Mouse (Mus musculus) hindbrain, postnatal 0 days (tissue): ENCODE measurements at regions not wholly inside any gene's neighbourhood (a gene's known extent, or its start where the extent isn't known, plus 50 kb on each side); places are given as distances from the start of the nearest gene placed in this dataset.

Experiments used
- ATAC-seq: fragments of 200-750 bp; cut with Nextera tagmentation; 2 replicates; pipeline ENCODE4 v1.8.0; 2017; ENCODE audit warnings: mild to moderate bottlenecking, moderate TSS enrichment, moderate library complexity
- DNase-seq: peaks from one replicate; pipeline ENCODE4 v3.0.0-alpha.2; 2015; ENCODE audit warnings: low spot score
- H3K27ac ChIP-seq: fragments of 300-500 bp; sonication (generic); 2 replicates; pipeline ENCODE4 v1.5.1; 2014; ENCODE audit warnings: mild to moderate bottlenecking
- H3K27me3 ChIP-seq: fragments of 300-500 bp; sonication (generic); 2 replicates; pipeline ENCODE4 v1.6.1; 2014; ENCODE audit warnings: low read length, mixed read lengths; ENCODE audit not compliant: insufficient read depth
- H3K36me3 ChIP-seq: fragments of 300-500 bp; sonication (generic); 2 replicates; pipeline ENCODE4 v1.6.1; 2014; ENCODE audit warnings: low read length, mixed read lengths; ENCODE audit not compliant: insufficient read depth
- H3K4me1 ChIP-seq: fragments of 300-500 bp; sonication (generic); 2 replicates; pipeline ENCODE4 v1.6.1; 2014; ENCODE audit warnings: antibody characterized with exemption, low read length, mixed read lengths; ENCODE audit not compliant: insufficient read depth
- H3K4me2 ChIP-seq: fragments of 300-500 bp; sonication (generic); 2 replicates; pipeline ENCODE4 v1.6.1; 2014; ENCODE audit warnings: low read depth, mild to moderate bottlenecking, low read length, moderate library complexity, mixed read lengths
- H3K4me3 ChIP-seq: fragments of 300-500 bp; sonication (generic); 2 replicates; pipeline ENCODE4 v1.5.1; 2014; ENCODE audit warnings: low read length
- H3K9ac ChIP-seq: fragments of 300-500 bp; sonication (generic); replicated peaks from 2 replicates; pipeline ENCODE4 v1.6.1; 2014; ENCODE audit warnings: mild to moderate bottlenecking, low read length, moderate library complexity, mixed read lengths
- H3K9me3 ChIP-seq: fragments of 300-500 bp; sonication (generic); 2 replicates; pipeline ENCODE4 v1.6.1; 2016; ENCODE audit warnings: low read length, mixed read lengths
- CTCF ChIP-seq: IDR thresholded peaks from 2 replicates; pipeline ENCODE4 v1.5.1; 2016; ENCODE audit warnings: antibody characterized with exemption, control low read depth, low read depth
- WGBS: fragments of 180-500 bp; shearing (Covaris S2); extraction: QIAGEN DNeasy Blood & Tissue Kit; methylation state at CpG from one replicate; pipeline ENCODE4 v1.1.7; 2014; 5-methylcytosine and 5-hydroxymethylcytosine counted together

GRCm38 (mm10) chr13:32649982-32650381 lies 133.8 kb downstream of the Mylk4 start:
- no peak for DNase-seq
- ATAC-seq: no peak
- Histone ChIP-seq H3K4me3 (no peak overlapping the region), H3K4me1 (no peaks in the 10 kb centered on the region), H3K4me2 (no peak overlapping the region), H3K9ac (no peak overlapping the region), H3K27me3 (no peaks in the 10 kb centered on the region), H3K9me3 (no peaks in the 10 kb centered on the region), H3K27ac (no peak overlapping the region), H3K36me3 (no peaks in the 10 kb centered on the region)
- no peak for TF ChIP-seq CTCF
- WGBS: 85% methylated on average over 9 of the region's 9 CpGs

DNA sequence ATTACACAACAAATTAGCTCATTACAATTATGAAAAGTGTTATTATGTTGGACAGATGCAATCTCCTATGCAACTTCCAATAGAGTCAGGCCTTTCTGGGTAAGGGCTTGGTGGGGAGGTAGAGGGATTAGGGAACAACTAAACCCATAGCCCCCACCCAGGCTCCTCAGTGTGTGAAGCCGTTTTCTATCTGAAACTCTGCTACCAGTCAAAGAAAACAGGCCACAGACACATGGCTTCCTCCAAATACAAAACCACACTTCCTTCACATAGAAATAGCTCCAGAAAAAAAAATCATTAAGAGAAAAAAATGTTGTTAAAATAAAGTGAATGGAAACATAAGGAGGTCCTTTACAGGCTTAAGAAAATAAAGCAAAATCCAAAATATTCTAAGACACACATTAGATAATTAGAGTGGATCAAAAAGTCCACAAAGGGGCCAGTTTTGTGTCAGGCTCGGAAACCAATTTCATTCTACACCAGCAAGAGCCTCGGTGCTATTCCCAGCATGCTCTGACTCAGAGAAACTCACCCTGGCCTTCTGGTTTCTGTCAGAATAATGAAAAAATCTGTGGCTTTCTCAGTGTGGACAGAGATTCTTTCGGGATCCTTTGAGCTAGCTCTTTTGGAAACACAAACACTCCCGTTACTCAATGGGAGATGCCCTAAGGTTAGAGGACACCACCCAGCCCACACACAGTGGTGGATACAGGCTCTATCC lies 140.6 kb downstream of the Mylk4 start:
- no peak for TF ChIP-seq CTCF
- H3K4me1 ChIP-seq: no peaks in the 10 kb centered on the region
- no peak overlapping the region for H3K9ac ChIP-seq
- H3K4me2 ChIP-seq: no peak overlapping the region
- ATAC-seq (no peak), DNase-seq (no peak)
- H3K36me3 ChIP-seq: no peaks in the 10 kb centered on the region
- no peaks in the 10 kb centered on the region for H3K27me3 ChIP-seq
- no peak overlapping the region for H3K4me3 ChIP-seq
- 69% methylated on average over 5 of the region's 5 CpGs for WGBS
- no peaks in the 10 kb centered on the region for H3K9me3 ChIP-seq
- no peak overlapping the region for H3K27ac ChIP-seq

GRCm38 (mm10) chr13:32640941-32641340 lies 142.8 kb downstream of the Mylk4 start:
- 85% methylated on average over 2 of the region's 2 CpGs for WGBS
- Histone ChIP-seq H3K4me1 (no peaks in the 10 kb centered on the region), H3K4me3 (no peak overlapping the region), H3K27ac (no peak overlapping the region), H3K36me3 (no peaks in the 10 kb centered on the region), H3K9ac (no peak overlapping the region), H3K27me3 (no peaks in the 10 kb centered on the region), H3K9me3 (no peaks in the 10 kb centered on the region), H3K4me2 (no peak overlapping the region)
- no peak for DNase-seq
- no peak for ATAC-seq
- no peak for TF ChIP-seq CTCF

DNA sequence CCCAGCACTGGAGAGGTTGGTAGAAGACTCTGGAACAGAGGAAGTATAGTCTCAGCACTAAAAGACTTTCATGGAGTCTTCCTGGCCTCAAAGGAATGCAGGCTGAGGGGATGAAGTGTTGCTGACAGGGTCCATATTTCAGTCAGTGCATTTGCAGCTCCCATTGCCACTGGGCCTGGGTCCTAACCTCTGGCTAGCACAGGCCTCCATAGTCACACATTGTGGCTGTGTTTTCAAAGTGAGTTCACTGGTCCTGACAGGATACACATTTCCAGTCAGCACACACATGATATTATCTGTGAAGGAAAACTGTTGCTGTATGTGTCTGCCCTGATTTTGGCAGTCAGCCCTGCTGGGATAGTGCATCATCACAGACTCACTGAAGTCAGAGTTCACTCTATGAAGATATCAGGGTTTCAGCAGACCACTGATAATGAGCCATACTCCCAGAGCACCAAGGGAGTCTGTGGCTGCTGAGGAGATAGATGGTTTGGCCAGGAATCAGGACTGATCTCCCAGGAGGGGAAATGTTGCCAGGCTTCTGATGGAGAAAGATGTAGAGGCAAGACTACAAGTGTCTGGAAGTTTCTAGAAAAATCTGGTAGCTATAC lies 153.5 kb downstream of the Mylk4 start:
- ATAC-seq (no peak), DNase-seq (no peak)
- Histone ChIP-seq H3K27me3 (no peaks in the 10 kb centered on the region), H3K4me2 (no peak overlapping the region), H3K9ac (no peak overlapping the region), H3K4me1 (no peaks in the 10 kb centered on the region), H3K4me3 (no peak overlapping the region), H3K9me3 (no peaks in the 10 kb centered on the region), H3K27ac (no peak overlapping the region), H3K36me3 (no peaks in the 10 kb centered on the region)
- TF ChIP-seq CTCF: no peak

DNA sequence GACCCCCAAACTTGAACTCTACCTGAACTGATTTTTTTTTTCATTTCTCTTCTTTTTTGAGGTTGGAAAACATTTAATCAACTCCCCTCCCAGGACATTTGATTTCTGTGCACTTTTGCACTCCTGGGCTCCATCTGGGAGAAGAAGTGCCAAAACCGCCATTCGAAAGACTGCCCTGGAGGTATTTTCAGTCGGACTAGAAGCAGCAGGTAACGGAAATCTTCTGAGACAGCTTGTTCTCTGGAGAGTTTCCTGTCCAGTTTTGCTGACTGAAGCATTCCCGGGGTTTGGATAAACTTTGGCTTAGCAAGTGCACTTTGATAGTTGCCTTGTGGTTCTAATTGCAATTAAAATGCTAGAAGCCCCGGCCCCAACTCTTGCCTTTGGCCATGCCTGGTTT lies 169.8 kb downstream of the Mylk4 start:
- WGBS: 52% methylated on average over 6 of the region's 6 CpGs
- Histone ChIP-seq H3K9ac (no peak overlapping the region), H3K36me3 (no peaks in the 10 kb centered on the region), H3K4me1 (no peaks in the 10 kb centered on the region), H3K9me3 (no peaks in the 10 kb centered on the region), H3K4me3 (no peak overlapping the region), H3K27me3 (no peaks in the 10 kb centered on the region), H3K4me2 (no peak overlapping the region), H3K27ac (no peak overlapping the region)
- no peak for TF ChIP-seq CTCF
- no peak for ATAC-seq
- peak; percentile 4 for DNase-seq

- DNase-seq: no peak
- ATAC-seq: no peak; the same call in 1 of the 2 replicates
- Histone ChIP-seq H3K36me3 (no peaks in the 10 kb centered on the region), H3K9ac (no peak overlapping the region), H3K4me2 (no peak overlapping the region), H3K4me1 (no peaks in the 10 kb centered on the region), H3K4me3 (no peak overlapping the region), H3K27ac (no peak overlapping the region), H3K27me3 (no peaks in the 10 kb centered on the region), H3K9me3 (no peaks in the 10 kb centered on the region)
- WGBS: 72% methylated on average over 13 of the region's 13 CpGs
- TF ChIP-seq CTCF: 0 out of 2 replicates have a peak, but pooled peaks have one; percentile 3
Measured at GRCm38 (mm10) chr13:32611551-32612295, 172.0 kb downstream of the Mylk4 start.
